Mouse (Mus musculus): ENCODE measurements around the gene Myh6.
"Not testable (repeated sequence)": the region's sequence is repeated elsewhere in the genome, so short reads cannot be mapped to it uniquely, and the experiment has no call there.

The Myh6 gene

DNA sequence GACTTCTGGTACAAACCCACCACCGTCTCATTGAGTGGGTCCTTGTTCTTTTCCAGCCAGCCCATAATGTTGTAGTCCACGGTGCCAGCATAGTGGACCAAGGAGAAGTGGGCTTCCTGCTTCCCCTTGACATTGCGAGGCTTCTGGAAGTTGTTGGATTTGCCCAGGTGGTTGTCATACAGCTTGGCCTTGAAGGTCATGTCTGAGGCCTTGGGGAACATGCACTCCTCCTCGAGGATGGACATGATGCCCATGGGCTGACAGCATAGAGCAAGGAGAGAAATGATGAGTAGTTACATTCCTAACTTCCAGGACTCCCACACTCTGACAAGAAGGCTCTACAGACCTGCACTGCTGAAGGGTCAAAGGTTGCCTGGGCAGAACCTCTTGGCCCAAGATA is 8.2 kb downstream of the Myh6 start:
- DNase-seq (ENCODE audit: low read depth, low spot score): no peak

DNA sequence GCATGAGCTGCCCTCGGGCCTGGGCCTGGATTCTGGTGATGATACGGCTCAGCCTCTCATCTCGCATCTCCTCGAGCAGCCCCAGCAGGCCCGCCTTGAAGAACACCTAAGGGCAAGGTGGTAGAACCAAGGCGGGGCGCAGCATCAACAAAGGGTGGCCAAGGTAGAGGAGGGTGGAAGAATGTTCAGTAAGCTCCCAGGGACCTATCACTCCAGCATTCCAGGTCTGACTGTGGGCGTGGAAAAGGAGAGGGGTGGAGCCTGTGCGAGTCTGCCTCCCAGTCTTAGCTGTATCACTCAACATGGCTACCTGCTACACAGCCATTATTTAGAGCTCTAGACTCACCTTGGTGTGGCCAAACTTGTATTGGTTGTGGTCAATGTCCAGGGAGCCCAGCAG is 10.2 kb downstream of the Myh6 start:
- no peak for DNase-seq (ENCODE audit: low read depth, low spot score)

DNA sequence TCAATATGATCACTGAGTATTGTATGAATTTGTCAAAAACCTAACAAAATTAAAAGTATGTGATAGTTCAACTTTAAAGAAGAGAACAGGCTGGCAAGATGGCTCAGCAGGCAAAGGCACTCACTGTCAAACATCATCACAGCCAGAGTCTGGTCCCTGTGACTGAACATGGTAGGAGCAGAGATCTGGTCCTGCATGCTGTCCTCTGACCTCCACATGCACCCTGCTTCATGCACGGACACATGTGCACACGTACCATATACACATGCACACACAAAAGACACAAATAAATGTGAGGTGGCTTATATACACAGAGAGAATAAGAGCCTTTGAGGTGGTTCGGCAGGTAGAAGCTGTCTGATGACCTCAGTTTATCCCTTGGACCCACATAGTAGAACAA is 11.2 kb downstream of the Myh6 start:
- no peak for DNase-seq (ENCODE audit: low read depth, low spot score)

DNA sequence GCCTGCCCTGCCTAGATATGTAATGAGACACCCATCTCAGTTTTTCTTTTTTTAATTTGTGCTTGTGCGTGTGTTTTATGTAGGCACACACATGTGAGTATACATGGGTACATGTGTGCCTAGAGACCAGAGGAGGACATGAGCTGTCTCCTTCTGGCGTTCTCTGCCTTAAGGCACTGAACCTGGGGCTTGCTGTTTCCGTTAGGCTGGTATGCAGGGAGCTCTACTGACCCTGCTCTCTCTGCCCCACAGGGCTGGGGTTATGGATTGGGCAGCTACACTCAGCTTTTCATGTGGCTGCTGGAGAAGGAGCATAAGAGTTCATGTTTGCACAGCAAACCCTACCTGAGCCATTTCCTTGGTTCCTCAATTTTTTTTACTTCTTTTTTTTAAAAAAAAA is 12.3 kb downstream of the Myh6 start:
- DNase-seq (ENCODE audit: low read depth, low spot score): no peak

DNA sequence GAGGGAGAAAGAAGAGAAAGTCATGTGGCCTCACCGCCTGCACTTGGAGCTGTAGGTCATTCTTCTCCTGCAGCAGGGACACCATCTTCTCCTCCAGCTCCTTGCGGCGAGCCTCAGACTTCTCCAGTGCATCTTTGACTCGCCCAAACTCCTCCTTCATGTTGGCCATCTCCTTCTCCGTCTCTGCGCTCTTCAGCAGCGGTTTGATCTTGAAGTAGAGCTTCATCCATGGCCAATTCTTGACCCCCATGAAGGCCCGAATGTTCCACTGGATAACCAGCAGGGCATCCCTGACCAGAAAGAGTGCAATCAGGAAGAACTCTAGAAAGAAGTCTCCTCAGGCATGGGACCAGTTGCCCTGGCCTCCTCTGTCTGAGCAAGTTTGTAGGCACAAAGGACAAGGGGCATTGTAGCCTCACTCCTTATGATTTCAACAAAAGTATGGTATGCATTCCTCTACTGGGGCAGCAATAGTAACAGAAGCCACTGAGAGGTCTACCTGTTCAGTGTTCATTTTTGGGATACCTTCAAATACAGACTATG is 13.0 kb downstream of the Myh6 start:
- DNase-seq (ENCODE audit: low read depth, low spot score): no peak

DNA sequence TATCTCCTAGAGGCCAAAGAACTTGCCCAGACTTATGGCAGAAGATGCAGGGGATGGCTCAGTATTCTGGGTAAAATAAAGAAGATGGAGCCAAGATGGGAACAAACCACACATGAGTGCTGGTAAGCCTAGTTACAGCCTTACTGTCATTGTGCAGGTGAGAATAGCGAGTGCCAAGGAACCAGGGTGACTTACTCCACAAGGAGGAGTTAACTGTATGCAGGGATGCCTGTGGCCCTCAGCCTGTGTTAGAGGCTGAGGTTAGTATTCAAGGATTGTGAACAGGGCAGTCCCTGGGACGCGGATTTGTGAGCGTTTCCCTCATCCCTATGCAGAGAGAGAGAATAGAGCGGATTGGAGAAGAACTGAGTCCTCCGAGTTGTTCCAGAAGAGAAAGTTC is 15.1 kb downstream of the Myh6 start:
- no peak for DNase-seq (ENCODE audit: low read depth, low spot score)

DNA sequence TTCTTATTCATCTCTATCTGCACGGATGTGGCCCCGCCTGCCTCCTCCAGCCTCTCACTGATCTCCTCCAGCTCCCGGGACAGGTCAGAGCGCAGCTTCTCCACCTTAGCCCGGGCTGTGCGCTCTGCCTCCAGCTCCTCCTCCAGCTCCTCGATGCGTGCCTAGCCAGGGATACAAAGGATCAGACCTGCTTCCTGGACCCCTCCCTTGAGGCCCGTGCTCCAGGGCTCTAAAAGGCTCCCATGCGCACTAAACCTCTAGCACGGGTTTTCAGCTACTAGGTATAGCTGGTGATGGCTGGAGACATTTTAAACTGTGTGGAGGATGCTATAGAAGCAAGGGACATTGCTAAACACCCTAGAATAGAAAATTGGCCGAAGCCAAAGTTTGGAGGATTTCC is 16.2 kb downstream of the Myh6 start:
- no peak for DNase-seq (ENCODE audit: low read depth, low spot score)

DNA sequence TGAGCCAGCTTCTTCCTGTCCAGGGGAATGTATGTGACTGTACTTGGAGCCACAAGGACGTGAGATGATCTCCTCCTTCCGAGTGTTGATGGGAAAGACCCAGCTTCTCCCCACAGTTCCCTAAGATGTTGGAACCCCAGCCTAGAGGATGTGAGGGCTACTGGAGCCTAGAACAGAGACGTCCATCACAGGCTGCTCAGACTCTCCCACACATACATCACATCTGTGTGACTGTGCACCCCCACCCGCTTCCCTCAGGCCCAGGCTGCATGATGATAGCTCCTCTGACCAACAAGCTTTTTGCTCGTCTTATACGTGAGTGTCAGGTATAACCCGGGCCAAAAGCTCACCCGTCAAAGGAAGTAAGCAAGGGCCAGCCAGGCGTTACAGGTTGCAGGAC is 17.9 kb downstream of the Myh6 start:
- DNase-seq (ENCODE audit: low read depth, low spot score): no peak

DNA sequence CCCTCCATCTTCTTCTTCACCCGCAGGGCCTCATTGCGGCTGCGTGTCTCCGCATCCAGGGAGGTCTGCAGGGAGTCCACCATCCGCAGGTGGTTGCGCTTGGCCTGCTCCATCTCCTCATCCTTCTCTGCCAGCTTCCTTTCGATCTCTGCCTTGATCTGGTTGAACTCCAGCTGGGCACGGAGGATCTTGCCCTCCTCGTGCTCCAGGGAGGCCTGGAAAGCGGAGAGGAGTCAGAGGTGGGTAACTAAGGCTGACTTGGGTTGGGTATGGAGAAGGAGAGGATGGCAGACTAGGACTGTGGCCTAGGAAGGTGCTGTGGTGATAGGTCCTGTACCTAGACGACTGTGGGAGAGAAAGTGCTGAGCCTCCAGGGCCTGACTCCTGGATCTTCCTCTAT is 19.7 kb downstream of the Myh6 start:
- DNase-seq (ENCODE audit: low read depth, low spot score): not testable (repeated sequence)

DNA sequence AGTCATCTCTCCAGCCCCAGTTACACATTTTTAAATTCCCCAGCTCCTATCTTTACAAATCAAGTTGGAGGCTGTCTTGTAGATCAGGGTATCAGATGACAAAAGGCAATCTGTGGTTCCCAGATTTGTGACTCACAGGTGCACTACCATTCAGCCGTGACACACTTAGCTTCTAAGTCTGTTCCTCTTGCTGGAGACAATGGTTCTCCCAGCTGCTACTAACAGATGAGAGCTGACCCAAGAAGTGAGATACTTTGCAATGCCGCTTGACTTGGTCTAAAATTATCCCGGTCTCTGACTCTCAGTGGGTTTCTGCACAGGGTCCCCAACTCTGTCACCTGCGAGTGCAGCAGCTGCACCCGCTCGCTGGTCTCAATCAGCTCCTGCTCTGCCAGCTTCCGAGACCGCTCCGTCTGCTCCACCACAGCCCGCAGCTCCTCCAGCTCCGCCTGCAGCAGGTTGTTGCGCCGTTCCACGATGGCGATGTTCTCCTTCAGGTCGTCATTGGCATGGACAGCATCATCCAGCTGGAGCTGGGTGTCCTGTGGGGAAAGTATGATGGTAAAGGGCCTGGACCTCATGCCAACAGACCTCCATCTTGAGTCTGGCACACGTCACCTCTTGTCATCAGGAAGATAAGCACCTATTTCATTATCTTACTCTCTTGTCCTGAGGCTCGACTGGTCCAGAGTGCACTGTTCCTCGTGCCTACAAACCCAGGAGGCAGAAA is 20.6 kb downstream of the Myh6 start:
- DNase-seq (ENCODE audit: low read depth, low spot score): no peak

DNA sequence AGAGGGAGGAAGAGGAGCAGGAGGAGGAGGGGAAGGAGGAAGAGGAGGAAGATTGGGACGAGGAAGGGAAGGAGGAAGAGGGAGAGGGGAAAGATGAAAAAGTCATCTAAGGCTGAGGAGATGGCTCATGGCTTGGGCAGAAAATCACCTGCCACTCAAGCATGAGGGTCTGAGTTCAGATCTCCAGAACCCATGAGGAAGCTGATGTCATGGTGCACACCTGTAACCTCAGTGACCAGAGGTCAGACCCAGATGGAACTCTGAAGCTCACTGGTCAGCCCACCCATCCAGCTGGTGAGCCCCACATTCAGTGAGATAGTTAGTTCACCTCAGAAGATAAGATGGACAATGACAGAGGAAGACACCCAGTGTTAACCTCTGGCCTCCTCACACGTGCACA is 21.8 kb downstream of the Myh6 start:
- DNase-seq (ENCODE audit: low read depth, low spot score): no peak

DNA sequence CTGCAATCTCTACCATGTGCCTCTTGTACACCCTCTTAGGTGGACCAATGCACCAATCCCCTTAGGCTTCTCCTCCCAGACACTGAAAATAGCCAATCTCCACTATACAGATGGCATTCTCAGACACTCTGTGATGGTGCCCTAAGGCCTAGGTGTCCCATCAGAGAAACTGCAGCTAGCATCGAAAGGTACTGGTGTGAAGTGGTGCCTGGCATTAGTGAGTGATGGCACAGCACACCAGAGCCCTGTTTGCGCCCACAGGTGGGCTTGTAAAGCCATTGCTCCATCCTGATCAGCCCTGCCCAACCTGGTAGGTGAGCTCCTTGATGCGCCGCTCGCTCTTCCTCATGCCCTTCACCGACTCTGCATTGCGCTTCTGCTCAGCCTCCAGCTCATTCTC is 22.8 kb downstream of the Myh6 start:
- DNase-seq (ENCODE audit: low read depth, low spot score): no peak

DNA sequence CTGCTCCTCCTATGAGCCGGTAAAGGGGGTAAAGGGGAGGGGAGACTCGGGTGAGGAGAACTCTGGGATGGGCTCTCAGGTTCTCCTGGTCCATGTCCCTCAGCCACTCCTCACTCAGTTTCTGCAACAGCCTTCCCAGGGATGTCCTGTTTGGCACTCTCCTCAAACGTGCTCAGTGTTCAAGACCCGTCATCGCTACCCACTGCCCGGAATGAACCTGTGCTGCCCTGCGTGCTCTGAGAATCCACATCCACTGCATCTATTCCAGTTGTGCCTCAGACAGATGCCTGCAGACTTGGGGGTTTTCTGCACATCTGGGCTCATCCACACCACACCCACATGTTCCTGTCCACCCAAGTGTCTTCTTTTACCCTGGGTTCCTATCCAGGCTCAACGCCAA is 24.2 kb downstream of the Myh6 start:
- DNase-seq (ENCODE audit: low read depth, low spot score): no peak

DNA sequence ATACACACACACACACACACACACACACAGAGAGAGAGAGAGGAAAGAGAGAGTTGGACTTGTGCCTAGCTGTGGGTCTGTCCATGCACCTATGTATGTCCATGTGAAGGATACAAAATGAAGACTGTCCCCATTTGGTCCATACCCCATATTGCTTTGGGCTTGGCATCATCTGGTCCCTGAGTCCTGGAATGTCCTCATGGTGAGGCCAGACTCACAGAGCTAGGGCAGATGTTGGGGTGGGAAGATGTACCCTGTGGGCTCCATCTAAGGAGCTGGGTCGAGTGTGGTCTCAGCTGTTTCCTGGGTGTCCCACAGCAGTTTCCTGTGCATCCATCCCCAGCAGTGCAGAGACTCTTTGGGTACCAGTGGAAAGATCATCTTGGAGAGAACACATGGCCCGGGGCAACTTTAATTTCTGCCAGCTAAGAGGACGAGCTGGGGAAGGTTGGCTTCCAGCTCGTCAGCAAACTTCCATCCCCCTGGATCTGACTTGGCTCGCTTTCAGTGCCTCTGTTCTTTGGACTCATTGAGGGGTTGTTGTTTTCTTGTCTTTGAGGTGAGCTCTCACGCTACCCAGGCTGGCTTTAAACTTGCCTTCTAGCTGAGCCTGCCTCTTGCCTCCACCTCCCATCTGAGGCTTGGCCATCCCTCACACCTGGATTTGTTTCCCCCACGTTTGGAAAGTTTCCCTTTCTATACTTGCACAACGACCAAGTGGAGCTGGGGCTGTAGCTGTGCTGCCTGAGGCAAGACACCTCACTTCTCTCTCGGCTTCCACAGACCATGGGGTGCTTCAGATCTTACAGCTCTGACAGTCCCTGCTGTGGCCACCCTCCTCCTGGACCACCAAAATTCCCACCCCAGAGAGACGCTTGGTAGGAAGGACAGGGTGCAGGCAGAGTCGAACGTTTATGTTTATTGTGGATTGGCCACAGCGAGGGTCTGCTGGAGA is 25.4 kb downstream of the Myh6 start:
- no peak for DNase-seq (ENCODE audit: low read depth, low spot score)

DNA sequence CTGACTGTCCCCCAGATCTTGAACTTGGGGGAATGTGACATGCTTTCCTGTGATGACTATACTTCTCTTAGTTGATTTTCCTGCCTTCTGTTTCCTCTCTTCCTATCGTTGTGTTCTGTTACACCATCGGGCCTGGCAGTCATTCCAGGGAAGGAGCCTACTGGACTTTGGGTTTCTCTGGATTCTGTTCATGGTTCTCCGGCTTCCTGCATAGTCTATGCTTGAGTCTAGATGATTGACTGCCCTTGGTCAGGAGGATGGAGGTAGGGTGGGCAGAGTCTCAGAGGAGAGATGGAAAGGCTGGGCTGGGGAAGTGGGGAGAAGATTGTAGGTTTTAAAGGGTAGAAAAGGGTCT is 26.6 kb downstream of the Myh6 start:
- no peak for DNase-seq (ENCODE audit: low read depth, low spot score)

DNA sequence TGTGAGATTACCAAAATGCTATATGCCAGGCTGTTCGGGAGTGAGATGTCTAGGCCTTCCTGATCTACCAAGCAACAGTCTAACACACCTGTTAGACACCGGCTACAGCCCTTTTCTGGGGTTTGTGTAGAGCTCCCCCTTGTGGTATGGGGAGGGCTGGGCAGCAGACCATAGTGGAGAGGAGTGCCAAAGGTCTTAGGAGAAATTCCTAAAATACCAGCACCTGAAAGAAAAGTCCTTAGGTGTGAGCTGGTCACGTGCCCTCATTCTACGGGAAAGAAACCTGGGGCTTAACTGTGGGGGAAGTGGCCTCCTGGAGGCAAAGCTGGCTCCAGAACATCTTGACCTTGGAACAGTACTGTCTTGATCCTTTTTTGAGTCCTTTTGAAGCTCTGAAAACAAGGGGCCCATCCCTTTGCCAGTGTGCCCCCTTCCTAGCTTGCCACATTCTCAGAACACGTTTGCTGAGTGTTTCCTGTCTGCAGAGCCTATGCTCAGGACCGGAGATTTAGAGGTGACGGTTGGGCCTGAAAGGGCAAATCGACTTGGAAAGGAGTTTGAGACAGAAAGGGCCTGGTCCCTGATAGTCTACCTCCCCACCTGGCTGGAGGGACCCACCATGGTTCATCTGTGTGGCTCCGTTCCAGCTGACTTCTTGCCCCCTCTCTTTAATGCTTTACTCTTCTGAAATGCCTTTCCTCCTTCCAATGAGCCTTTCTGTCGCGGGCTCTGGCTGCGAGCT is 27.1 kb downstream of the Myh6 start:
- DNase-seq (ENCODE audit: low read depth, low spot score): peak; percentile 74

DNA sequence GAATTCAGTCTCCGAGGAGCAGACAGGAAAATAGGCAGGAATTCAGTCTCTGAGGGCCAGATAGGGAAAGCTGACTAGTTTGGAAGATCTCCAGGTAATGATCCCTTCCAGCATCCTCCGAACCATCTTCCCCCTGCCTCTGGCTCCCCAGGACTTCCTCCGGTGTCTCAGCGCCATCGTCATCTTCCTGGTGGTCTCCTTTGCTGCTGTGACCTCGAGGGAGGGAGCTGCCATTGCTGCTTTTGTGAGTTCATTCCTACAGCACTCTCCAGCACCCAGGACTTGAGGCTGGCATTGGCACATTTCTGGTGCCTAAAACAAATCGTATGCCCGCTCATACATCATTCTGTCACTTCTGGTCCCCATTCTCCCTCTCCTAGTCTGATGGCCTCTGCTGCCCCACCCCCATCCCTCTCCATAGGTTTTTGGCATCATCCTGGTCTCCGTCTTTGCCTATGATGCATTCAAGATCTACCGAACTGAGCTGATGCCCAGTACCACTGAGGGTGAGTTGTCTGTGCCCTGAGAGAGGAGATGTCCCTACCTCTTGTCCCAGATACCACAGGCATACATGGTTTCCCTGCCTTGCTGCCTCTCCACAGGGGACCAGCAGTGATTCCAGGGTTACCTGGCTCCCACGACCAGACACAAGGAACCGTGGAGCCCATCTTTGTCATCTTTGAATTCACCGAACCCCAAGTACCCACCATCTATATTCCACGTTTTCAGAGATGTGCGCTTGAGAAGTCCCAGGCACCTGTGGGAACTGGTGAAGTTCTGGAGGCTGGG is 28.1 kb downstream of the Myh6 start:
- no peak for DNase-seq (ENCODE audit: low read depth, low spot score)

DNA sequence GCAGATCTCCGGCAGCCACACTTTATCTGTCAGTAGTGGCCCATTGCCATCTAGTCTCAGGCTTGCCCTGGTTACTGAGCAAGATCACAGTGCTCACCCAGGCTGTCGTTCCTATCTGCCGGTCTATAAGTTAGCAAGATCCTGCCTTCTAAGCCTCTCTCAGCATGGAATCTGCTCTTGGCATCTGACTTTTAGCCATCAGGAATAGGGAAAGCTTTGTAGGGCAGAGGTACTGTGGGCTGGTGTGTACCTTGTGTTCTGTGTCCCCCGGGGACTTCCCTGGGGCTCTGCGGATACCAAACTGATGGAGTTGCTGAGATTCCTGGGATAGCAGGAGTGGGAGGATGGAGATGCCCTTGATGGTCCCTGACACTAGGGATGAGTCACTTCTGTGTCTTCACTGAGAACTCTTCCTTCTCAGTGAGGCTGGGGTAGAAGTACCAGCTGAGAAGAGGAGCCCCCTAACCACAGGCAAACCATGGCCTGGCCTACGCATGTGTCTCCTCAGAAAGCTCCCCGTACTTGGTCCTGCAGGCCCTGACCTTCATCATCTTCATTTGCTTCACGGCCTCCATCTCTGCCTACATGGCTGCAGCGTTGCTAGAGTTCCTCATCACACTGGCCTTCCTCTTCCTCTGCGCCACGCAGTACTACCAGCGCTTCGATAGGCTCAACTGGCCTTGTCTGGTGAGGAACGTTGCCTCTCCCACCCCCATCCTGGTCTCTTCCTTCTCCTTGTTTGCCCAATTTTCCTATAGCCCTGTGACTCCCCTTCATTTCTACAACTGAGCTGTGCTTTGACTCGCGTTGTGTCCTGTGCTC is 29.2 kb downstream of the Myh6 start:
- DNase-seq (ENCODE audit: low read depth, low spot score): no peak

DNA sequence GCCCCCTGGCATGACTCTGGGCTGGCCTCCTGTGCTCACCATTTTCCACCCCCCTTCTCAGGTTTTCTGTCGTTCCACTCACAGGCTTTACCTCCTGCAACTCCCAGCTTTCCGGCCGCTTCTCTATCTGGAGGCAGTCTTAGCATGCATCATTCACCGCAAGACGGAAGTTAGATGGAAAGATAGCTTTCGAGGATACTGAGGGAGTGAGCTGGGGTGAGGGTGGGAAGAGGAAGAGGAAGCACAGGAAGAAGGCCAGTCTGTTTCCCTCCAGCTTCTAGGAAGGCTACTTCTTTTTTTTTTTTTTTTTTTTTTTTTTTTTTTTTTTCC is 29.9 kb downstream of the Myh6 start:
- DNase-seq (ENCODE audit: low read depth, low spot score): no peak
